Mouse (Mus musculus): ENCODE results near the gene Map4.
"Not testable (repeated sequence)": the region's sequence is repeated elsewhere in the genome, so short reads cannot be mapped to it uniquely, and the experiment has no call there.

Gene Map4

DNA sequence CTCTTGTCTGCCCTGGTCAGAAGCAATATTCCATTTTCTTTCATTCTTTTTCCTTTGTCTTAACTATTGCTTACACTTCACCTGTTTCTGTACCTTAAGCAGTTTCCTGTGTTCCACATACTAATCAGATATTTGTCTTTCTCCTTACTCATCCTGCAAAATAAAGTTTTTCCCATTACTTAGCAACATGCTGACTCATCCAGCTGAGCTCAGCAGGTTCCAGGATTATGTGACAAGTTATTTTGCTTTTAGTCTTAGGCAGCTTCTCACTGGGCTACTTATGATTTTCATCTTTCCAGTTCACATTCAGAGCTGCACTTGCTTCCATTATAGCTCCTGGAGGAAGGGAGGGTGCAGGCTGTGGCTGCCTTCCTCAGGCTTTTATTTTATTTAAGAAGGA lies 133.4 kb downstream of the Map4 start:
- DNase-seq (ENCODE audit: low spot score) = no peak

- no peak for DNase-seq (ENCODE audit: low spot score)
These were observed 137.5 kb downstream of the Map4 start for GRCm38 (mm10) chr9:110068745-110069144.

DNA sequence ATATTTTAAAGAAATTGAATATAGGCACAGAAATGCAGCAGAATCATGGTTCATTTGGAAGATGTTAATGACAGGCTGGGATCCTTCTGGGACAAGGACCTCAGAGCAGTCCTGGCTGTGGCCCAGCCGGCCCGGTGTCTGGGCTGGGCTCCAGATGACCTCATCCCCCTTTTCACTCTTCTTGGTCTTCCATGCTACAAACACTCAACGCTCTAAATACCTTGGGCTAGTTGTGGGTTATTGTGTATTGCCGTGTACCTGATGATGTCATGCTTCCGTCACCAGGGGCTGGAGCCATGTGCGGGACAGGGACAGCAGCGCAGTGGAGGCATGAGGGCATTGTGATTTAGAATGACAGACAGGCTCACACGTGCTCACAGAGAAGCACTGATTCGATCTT lies 139.1 kb downstream of the Map4 start:
- no peak for DNase-seq (ENCODE audit: low spot score)

DNA sequence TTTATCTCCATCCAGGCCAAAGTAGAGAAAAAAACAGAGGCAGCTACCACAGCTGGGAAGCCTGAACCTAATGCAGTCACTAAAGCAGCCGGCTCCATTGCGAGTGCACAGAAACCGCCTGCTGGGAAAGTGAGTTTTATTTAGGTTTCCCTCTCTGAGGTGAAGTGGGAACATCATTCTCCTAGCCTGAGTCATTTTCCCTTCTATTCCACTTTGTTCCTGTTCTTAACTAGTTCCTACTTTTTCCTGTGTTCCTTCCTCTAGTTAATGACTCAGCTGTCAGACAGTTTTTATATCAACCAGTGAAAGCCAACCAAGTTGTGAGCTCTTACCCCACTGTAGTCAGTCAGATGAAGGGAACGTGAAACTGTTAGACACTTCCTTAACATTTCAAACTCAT lies 139.8 kb downstream of the Map4 start:
- no peak for DNase-seq (ENCODE audit: low spot score)

DNA sequence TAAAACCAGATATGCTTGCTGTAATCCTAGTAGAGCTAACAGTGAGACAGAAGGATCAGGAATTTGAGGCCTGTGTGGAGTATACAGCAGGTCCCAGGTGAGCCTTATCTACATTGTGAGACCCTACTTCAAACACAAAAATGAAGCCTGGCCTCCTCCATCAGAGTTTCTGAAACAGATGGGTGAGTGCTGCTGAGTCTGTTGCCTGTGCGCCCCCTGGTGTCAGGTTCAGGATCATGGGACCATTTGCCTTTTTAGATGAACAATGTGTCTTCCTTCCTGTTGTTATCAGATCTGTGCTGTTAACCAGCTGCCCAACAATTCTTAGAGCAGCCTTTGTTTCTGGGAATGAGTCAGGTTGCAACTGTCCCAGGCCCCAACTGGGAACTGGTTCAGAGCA lies 140.6 kb downstream of the Map4 start:
- peak; percentile 87 for DNase-seq (ENCODE audit: low spot score)

GRCm38 (mm10) chr9:110076468-110076867 lies 145.2 kb downstream of the Map4 start:
- not testable (repeated sequence) for DNase-seq (ENCODE audit: low spot score)

GRCm38 (mm10) chr9:110081066-110081465 lies 149.8 kb downstream of the Map4 start:
- DNase-seq (ENCODE audit: low spot score) = no peak

DNA sequence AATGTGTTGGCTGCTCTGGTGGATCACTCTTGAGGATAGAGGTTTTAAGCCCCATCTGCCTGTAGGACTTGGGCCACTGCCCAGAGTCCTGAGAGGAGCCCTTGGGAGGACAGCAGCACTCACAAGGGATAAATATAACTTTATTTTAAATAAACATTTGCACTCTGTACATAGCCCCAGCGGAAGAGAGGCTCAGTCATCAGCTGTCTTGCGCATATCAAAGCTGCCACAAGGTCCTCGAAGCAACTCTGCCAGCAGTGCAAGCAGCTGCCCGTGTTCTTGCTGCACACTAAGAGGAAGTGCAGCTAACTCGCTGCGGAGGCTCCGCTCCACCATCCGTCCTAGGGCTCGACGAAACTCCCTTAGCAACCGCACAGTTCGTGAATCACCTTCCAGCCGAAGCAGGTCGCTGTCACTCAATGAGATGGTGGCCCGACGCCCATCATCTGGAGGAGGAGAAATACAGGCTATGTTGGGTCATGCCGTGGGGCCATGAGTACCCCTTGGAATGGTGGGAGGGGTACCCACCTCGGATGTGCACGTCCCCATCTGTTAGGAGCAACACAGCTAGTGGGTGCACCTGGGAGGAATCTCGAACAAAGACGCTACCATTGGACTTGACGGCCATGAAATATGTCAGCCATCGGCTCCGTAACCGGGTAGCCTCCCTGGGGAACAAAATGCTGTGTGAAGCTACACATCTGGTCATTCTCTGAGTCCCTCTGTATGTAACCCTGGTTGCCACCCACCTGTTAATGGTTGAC lies 153.1 kb downstream of the Map4 start:
- DNase-seq (ENCODE audit: low spot score) = no peak

GRCm38 (mm10) chr9:110085693-110086092 lies 154.4 kb downstream of the Map4 start:
- DNase-seq (ENCODE audit: low spot score) = no peak

DNA sequence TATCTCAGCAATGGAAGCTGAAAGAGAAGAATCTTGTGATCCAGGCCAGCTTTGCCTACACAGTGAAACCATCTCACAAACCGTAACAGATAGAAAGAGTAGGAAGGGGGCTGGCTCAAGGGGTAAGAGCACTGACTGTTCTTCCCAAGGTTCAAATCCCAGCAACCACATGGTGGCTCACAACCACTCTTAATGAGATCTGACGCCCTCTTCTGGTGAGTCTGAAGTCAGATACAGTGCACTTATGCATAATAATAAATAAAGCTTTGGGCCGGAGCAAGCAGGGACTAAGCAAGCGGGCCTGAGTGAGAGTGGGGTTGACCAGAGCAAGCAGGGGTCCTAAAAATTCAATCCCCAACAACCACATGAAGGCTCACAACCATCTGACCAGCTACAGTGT lies 162.0 kb downstream of the Map4 start:
- no peak for DNase-seq (ENCODE audit: low spot score)

GRCm38 (mm10) chr9:110094761-110095160 lies 163.5 kb downstream of the Map4 start:
- no peak for DNase-seq (ENCODE audit: low spot score)

GRCm38 (mm10) chr9:110097791-110098190 lies 166.5 kb downstream of the Map4 start:
- no peak for DNase-seq (ENCODE audit: low spot score)

GRCm38 (mm10) chr9:110100627-110101600 lies 169.7 kb downstream of the Map4 start:
- DNase-seq (ENCODE audit: low spot score) = peak; percentile 95

DNA sequence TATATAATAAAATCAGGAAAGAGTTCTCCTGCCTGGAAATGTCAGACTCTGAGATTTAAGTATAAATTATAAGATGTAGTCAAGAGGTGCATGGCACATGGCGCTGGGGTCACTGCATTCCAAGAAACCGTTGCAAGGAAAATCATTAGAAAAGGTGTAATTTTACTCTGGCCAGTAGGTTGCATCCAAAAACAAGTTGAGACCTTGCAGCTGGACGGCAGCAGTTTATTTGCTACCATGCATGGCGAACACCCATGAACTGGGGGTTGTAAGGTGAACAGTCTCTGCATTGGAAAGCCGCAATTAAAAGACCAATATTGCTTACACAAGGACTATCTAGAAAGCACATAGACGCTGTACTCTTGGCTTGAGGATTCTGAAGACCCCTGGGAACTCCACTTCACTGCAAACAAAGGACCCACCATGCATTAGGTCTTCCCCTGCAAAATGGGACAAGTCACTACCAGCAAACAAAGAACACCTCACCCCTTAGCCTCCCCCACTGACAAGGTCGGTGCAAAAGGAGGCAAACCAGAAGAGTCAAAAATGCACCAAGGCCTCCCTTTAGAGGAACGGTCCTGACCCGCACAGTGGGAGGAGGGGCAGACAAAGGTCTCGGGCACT lies 185.2 kb downstream of the Map4 start:
- no peak for DNase-seq (ENCODE audit: low spot score)

DNA sequence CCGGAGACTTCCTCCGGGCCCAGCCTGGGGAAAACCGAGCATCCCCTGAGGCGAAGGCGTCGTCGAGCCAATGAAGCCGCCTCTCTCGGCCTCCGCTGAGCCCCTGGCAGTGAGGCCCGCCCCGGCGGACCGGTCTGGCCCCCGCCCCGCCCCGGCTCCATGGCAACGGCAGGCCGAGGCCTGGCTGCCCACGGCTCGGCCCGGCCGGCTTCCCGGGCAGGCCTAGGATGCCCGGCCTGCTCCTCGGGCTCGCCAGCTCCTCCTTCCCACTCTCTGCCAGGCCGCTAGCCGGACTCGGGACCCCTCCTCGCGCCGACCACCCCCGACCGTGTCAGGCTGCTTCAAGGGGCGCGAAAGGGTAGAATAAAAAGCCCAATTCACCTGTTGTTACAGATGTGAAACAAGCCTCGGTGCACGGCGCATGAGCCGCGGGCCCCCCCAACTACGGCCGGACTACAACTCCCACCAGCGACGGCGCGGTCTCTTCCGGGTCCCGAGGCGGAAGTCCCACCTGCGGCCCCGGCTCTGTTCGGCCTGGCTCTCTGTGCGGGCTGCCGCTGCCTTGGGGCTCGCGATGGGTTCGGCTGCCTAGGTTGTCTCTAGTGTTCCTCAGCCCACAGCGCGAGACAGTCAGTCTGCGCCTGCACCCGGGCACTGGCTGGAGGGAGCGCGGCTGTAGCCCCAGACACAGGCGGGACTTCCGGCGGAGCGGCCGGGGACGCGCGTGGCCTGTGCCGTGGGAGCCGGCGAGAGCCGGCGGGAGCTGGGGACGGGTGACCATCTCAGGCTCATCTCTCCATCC lies 185.9 kb downstream of the Map4 start, which contains the start of gene Smarcc1:
Gene Smarcc1 (plus strand): TSS at position 732 of the 802 bp plus-strand sequence.
- DNase-seq (ENCODE audit: low spot score) = peak; percentile 92

DNA sequence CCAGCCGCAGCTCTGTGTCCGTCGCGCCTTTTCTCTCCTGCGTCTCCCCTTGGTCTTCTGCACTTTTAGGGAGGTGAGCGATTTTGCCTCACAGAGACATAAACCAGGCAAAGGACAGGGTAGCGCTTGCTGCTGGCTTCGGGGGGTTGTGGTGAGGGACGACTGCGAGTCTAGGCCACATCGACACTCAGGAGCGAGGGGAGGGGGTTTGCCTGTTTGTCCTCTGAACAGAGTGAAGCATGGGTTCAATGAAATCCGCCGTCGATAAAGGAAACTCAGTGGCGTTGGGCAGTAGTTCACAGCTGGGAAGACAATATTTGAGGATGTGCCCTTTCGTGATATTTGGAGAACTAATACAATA lies 186.5 kb downstream of the Map4 start, which contains the start of gene Dhx30:
Gene Dhx30 (minus strand): TSS at position 52 of the 361 bp plus-strand sequence.
- DNase-seq (ENCODE audit: low spot score) = no peak

- no peak for DNase-seq (ENCODE audit: low spot score)
These were observed 187.0 kb downstream of the Map4 start for GRCm38 (mm10) chr9:110118249-110118648.

- DNase-seq (ENCODE audit: low spot score) = no peak
These were observed 190.2 kb downstream of the Map4 start for GRCm38 (mm10) chr9:110121424-110121823.

DNA sequence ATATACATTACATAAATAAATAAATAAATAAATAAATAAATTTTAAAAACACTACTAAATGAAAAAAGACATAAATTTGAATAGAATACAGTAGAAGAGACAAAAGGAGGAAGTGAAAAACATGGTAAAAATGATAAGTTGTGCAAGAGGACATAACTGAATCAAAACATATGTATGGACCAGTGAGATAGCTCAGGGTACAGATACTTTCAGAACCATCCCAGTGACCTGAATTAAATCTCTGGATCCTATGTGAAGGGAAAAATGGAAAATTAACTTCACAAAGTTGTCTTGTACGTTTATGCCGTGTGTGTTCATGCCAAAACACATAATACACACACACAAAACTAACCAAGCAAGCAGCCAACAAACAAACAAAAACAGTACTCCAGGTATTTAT lies 192.1 kb downstream of the Map4 start:
- no peak for DNase-seq (ENCODE audit: low spot score)

DNA sequence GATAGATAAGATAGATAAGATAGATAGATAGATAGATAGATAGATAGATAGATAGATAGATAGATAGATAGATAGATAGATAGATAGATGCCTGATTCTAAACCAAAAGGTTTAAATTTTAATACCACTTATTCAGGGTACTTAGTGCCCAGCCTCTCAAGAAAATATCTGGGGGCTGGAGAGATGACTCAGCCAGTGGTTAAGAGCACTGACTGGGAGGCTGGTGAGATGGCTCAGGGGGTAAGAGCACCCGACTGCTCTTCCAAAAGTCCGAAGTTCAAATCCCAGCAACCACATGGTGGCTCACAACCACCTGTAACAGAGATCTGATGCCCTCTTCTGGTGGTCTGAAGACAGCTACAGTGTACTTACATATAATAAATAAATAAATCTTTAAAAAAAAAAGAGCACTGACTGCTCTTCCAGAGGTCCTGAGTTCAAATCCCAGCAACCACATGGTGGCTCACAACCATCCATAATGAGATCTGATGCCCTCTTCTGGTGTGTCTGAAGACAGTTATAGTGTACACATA lies 192.8 kb downstream of the Map4 start:
- not testable (repeated sequence) for DNase-seq (ENCODE audit: low spot score)

DNA sequence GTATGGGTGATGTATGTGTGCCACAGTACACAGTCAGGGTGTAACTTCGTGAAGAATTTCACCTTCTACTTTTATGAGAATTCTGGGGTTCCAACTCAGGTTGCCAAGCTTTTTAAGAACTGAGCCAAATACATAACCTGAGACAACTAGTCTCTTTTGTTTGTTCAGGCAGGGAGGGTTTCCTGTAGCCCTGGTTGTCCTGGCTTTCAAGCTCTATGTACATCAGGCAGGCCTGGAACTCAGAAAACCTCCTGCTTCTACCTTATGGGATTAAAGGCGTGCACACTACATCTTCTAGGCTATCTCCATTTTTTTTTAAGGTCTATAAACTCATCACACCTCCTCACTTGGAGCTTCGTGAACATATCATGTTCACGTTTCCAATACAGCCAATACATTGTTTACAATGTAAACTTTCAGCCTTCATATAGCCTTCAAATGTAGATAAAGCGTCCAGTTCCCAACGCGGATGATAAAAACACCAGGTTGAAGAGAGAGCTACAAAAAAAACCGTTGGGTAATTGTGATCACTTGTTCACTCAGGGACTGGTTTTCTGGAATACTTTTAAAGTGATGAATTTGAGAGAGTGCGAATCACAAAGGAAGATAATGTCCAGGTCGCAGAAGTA lies 199.8 kb downstream of the Map4 start:
- DNase-seq (ENCODE audit: low spot score) = peak; percentile 17

Data from retina, embryonic 14.5 days (tissue).